Mouse (Mus musculus) left cerebral cortex, postnatal 14 days (tissue): ENCODE data around the gene Snapc3. TPM values are rescaled to one million over a fixed set of nuclear protein-coding genes. Genes with fewer than 3 reads are reported as not detected.
A peak's percentile ranks its signal among the peaks of the same experiment; 100 is the strongest.
"Not testable (repeated sequence)": the region's sequence is repeated elsewhere in the genome, so short reads cannot be mapped to it uniquely, and the experiment has no call there.

Source experiments
- DNase-seq, 2 experiments: peaks; one replicate each; pipeline ENCODE4 v3.0.0; 2021 to 2022; ENCODE audit warnings: low spot score in 2 of 2, mixed read lengths in 1 of 2
- intact Hi-C: fragments of 180-260 bp; cut with DNase I; formaldehyde crosslinking; loops from one replicate; pipeline ENCODE4 v1.15.1; 2025
- total RNA-seq, 2 experiments: library from RNA; stranded (reverse); gene quantifications; 2 replicates each; pipeline ENCODE4 v1.2.3; 2021

The Snapc3 gene
- total RNA-seq, 2 experiments from 2014 or later, result 40.3 to 43.8 TPM

DNA sequence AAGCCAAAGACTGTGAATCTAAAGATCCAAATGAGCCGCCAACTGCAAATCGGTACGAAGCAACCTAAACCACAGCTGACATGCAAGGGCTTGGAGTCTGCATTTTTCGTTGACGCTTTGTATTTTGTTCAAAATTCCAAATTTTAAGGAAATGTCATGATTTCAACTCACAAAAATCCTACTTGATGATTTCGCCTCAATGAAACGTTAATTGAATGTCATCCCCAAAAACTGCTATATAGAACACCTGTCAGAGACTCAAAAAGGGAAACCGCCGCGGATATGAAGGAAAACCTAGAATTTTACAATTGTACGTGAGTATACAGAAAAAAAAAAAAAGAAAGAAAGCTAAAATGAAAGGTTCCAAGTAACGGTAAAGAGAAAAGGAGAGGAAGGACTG, 67.7 kb downstream of the Snapc3 start:
- intact Hi-C loops, result loop anchor here (5.0 kb wide), 2 partner anchors 42 to 87 kb away; partner anchors contain the start of gene Ccdc171
- DNase-seq, result no peak

DNA sequence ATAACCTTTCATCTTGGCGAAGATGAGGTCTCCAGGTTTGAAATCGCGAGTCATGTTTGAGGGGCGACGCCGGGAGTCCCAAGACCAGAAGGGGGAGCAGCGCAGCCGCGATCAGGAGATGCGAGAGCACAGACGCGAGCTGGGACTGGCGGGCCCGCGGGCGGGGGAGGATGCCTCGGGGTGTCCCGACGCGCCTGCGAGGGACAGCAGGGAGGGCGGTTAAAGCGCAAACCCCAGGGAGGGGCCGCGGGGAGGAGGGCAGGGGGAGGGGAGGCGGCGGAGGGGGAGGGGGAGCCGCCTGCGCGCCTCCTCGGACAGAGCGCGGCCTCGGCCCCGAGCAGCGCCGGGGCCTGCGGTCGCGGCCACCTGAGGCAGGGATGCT, 68.2 kb downstream of the Snapc3 start:
- DNase-seq, result peak; percentile 89 to 94
- intact Hi-C loops, result loop anchor here (5.0 kb wide), 2 partner anchors 42 to 87 kb away; partner anchors contain the start of gene Ccdc171

DNA sequence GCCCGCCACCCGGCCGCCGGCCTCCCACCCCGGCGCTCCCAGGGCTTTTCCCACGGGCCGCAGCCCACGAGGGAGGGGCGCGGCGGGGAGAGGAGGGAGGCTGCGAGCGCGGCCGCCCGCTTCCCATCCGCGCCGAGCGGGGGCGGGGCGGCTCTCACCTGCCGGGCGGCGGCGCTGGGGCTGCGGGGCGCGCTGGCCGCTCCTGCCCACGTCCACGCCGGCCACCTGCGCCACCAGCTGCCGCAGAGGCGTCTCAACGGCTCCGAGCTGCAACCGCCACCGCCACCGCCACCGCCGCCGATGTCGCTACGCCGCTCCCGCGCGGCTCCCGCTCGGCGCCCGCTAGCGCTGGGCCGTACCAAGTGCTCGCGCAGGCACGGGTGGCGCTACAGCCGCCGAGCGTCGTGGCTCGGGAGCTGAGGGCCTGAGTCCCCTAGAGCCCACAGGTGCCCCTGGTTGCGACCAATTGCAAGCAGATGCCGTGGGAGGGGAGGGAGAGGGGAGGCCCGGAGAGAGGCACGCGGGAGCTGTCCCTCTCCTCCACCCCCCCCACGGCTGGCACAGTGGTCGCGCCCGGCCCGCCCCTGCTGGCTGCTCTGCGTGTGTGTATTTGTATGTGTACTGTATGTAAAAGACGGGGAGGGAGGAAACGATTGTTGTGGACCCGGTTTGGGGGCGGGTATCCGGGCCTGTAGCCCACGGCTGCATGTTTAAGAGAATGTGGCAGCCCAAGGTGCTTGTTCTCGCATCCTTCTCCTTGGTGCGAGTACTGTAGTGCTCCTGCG, 68.8 kb downstream of the Snapc3 start, which contains the start of gene Psip1:
Psip1 (minus strand) TSS at position 343 of the 785 bp plus-strand sequence.
- DNase-seq, result peak; percentile 84 to 93
- intact Hi-C loops, result loop anchor here (5.0 kb wide), 2 partner anchors 41 to 86 kb away; partner anchors contain the start of gene Ccdc171

DNA sequence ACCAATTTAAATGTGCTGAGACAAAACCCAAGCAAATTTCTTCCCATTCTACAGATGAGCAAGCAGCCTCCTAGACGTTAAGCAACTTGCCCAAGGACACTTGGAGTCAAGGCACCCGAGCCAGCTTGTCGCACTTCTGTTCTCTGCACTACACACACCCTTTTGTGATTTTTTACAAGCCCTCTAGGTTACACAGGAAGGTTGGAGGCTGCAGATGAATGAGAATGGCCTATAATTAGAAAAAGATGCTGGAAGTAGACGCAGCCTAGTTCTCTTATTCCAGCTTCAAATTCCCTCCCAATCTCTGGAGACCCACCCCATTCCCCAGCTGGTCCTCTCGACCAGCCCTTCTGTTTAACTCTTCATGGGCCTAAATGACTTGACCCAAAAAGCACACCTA, 71.6 kb downstream of the Snapc3 start:
- intact Hi-C loops, result loop anchor here (5.0 kb wide), 2 partner anchors 38 to 83 kb away; partner anchors contain the start of gene Ccdc171

DNA sequence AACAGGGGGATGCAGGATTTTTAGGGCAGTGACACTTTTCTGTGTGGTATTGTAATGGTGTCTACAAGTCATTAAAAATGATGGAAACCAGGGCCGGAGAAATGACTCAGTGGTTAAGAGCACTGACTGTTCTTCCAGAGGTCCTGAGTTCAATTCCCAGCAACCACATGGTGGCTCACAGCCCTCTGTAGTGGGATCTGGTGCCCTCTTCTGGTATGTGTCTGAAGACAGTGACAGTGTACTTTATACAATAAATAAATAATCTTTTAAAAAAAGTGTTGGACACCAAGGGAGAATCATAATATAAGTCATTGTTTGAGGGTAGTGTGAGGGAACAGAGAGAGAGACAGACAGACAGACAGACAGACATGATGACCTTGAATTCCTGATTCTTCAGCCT, 75.6 kb downstream of the Snapc3 start:
- DNase-seq, result no peak
- intact Hi-C loops, result no loop called here

More for the DNA sequence above, 71.6 kb downstream of the Snapc3 start:
- DNase-seq, result no peak

DNA sequence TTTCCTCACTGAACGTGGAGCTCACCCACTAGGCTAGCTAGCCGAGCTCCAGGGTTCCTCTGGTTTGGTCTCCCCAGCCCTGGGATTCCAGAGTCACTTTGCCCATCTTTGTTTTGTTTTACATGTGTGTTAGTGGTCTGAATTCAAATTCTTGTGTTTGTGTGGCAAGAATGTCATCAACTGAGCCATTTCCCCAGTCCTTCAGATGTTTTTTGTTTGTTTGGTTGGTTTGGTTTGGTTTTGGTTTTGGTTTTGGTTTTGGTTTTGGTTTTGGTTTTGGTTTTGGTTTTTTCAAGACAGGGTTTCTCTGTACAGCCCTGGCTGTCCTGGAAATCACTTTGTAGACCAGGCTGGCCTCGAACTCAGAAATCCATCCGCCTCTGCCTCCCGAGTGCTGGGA, 79.5 kb downstream of the Snapc3 start:
- intact Hi-C loops, DNase-seq: not testable (repeated sequence)

DNA sequence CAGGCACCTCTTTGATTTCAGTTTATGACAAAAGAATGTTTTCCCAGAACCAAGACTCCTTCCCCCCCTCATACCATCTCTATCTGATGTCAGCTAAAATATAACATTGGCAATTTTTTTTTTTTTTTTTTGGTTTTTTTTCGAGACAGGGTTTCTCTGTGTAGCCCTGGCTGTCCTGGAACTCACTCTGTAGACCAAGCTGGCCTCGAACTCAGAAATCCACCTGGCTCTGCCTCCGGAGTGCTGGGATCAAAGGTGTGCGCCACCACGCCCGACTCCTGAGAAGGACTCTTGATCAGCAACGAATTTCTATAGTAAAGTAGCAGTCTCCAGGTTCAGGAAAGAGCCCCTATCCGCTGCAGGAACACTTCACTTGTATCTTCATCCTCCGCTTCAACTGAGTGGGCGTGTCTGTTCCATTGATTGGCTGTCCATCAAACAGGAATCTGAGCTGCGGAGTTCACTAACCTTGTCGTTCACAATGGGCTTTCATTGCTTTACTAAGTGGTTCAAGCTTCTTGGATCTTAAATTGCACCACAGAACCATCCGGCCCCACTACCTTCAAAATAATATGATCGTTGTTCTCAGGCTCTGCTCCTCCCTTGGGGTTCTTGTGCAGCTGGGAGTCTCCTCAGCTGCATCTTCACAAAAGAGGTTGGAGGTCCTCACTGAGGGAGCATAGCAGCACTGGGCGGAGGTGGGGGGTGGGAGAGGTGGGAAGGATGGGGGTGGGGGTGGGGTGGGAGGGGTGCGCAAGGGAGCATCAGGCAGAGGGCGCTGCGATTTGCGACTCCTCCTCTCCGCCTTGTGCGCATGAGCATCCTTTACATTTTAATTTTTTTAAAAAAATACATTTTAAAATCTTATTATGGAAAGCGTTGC, 82.9 kb downstream of the Snapc3 start:
- peak; percentile 23 for DNase-seq
- intact Hi-C loops, result no loop called here

DNA sequence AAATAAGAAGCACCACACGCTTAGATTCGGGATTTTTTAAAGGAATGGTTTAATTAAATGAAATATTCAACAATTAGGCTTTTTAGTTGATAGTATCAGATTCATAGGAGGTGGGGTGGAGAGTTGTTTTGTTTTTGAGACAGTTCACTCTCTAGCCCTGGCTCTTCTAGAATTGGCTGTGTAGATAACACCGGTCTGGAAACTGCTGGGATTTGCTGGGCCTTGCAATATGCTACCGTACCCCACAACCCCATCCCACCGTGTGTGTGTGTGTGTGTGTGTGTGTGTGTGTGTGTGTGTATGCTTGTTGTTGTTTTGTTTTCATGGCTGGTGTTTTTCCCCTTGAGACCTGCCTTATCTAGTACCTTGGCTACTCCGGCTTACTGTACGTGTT, 83.5 kb downstream of the Snapc3 start:
- intact Hi-C loops, result no loop called here

DNA sequence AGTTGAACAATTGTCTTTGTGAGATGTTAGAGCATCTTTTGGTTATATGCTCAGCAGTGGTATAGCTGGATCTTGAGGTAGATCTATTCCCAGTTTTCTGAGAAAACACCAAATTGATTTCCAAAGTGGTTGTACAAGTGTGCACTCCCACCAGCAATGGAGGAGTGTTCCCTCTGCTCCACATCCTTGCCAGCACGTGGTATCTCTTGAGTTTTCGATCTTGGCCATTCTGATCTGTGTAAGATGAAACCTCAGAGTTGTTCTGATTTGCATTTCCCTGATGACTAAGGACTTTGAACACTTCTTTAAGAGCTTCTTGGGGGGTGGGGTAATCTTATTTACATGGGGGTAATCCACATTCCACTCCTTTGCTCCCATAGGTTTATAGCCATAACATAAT, 92.1 kb downstream of the Snapc3 start:
- no peak for DNase-seq
- intact Hi-C loops, result no loop called here

More for the DNA sequence above, 83.5 kb downstream of the Snapc3 start:
- DNase-seq, result no peak

DNA sequence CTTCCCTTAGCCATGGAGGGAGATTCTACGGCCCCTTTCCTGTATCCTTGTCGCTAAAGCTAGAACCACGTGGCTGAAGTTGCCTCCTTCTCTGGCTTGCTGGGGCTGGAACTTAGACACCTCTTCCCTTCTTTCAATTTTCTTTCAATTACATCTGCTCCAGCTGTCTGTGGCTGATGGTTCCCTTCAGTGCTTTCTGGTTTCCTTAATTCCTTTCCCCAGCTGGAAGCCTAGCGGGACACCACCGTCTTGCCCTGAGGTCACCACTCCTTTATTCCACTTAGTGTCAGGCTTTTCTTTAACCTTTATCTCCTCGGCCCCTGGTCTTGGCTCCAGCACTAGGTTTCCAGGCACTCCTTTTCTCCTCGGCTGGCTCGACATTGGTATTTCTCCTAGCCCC, 93.6 kb downstream of the Snapc3 start:
- intact Hi-C loops, result no loop called here
- DNase-seq, result no peak

DNA sequence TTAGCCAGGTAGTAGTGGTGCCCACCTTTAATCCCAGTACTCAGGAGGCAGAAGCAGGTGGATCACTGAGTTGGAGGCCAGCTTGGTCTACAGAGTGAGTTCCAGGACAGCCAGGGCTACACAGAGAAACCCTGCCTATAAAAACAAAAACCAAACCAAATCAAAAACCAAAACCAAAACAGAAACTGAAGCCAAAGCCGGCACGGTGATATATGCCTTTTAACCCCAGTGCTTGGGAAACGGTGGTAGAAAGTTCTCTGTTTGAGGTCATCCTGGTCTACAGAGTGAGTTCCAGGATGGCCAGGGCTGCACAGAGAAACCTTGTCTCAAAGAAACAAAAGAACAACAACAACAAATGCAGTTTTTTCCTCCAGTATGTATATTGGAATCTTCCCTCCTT, 94.7 kb downstream of the Snapc3 start:
- intact Hi-C loops, result no loop called here
- DNase-seq, result no peak

DNA sequence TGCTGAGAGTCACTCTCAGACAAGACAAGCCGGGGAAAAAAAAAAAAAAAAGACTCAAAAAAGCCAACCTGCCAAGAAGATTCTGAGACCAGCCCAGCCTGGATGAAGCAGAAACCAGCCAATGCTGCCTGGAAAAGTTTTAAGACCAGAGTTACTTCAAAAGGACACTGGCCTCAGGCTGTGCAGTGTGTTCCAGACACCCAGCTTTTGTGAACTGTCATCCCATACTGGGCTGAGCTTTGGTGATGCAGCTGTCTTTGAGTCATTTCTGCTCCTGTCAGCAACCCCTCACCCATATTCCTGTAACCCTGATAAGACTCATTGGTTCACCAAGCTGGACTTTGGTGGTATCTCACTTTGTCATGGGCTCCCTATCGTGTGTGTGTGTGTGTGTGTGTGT, 95.1 kb downstream of the Snapc3 start:
- no peak for DNase-seq
- intact Hi-C loops, result no loop called here

DNA sequence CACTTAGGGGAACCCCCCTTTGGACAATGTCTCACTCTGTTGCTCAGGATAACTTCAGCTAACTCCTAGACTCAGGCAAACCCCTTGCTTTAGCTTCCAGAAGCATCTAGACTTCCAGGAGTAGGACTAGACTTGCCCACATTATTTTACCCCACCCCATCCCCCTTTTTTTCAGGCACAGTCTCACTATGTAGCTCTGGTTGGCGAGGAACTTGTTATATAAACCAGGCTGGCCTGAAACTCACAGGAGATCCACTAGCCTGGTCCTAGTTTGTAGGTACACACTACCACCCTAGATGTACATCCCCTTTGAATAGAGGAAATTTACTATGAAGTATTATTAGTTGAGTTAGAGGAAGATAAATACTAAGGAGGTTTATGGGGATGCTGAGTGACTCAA, 96.7 kb downstream of the Snapc3 start:
- no peak for DNase-seq
- intact Hi-C loops, result no loop called here

DNA sequence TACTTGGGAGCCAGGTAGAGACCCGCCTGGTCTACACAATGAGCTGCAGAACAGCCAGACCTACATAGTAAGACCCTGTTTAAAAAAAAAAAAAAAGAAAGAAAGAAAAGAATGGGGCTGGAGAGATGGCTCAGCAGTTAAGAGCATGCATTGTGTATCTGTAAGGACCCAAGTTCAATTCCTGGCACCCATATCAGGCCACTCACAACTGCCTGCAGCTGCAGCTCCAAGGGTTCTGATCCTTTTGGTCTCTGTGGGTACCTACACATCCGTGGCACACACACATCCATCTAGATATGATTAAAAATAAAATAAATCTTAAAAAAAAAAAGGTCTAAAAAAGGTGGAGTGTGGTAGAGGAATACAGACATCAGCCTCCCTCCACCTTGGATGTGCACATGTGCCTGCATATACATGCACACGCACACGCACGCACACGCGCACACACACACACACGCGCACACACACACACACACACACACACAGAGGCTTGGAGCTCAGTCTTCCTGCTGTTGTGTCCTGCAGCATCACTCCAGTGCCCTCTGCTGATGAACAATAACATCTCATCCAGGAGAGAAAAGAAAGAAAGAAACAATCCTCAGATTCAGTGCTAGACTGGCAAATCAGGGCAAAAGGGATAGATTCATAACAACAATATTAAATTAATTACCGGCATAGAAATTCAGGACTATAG, 97.6 kb downstream of the Snapc3 start:
- intact Hi-C loops, result no loop called here
- DNase-seq, result peak; percentile 21 to 54

DNA sequence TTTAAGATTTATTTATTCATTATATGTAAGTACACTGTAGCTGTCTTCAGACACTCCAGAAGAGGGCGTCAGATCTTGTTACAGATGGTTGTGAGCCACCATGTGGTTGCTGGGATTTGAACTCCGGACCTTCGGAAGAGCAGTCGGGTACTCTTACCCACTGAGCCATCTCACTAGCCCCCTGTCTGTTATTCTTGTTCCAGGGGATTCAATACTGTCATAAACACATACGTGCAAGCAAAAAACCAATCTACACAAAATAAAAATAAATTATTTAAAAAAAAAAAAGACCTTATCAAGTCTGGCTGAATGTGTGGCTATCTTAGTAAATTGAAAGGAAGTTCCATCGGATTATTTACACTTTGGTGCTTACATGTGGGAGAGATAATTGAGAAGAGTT, 98.6 kb downstream of the Snapc3 start:
- DNase-seq, intact Hi-C loops: not testable (repeated sequence)

Other genes starting within 250 kb of the Snapc3 start
- 10 to 100 TPM; 46.6 to 54.0 TPM for gene Ttc39b, start 93.5 kb upstream of the Snapc3 start, total RNA-seq
- 100 to 1,000 TPM; 182 to 200 TPM for gene Psip1, start 68.7 kb downstream of the Snapc3 start, total RNA-seq
- gene Ccdc171, start 107.8 kb downstream of the Snapc3 start, total RNA-seq, result 1 to 10 TPM; 1.7 to 2.4 TPM